Mouse (Mus musculus): ENCODE data around the gene Gm2237. TPM values are rescaled to one million over a fixed set of nuclear protein-coding genes. Genes with fewer than 3 reads are reported as not detected.

Gm2237 gene
- polyA plus RNA-seq (2014; fragmentation: Illumina TruSeq; extraction: RNeasy Lipid Tissue Mini Kit (QIAGEN cat#74804); ENCODE audit: low replicate concordance) = 4.1 TPM

GRCm38 (mm10) chr14:19584804-19585667, at the start of gene Gm2237:
Gene Gm2237 (minus strand): TSS chr14:19585135.

DNA sequence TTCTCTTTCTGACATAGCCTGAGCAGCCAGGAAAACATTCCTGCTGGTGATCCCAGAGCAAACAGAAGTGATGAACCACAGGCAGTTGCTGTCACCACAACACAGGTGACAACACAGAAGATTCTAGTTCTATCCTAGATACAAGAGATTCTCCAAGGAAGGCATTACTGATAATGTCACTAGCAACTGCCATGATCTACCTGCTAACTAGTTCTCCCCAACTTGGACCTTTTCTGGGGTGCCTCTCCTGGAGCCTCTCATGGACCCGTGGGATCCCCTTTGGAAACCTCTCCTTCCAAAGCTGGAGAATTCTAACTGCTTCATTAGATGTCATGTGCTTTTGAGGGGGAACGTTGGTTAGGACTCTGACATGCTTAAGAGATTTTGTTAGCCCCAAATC, 17.5 kb upstream of the Gm2237 start, which contains the start of gene Gm5458:
Gm5458 (minus strand) TSS at position 101 of the 400 bp plus-strand sequence.

DNA sequence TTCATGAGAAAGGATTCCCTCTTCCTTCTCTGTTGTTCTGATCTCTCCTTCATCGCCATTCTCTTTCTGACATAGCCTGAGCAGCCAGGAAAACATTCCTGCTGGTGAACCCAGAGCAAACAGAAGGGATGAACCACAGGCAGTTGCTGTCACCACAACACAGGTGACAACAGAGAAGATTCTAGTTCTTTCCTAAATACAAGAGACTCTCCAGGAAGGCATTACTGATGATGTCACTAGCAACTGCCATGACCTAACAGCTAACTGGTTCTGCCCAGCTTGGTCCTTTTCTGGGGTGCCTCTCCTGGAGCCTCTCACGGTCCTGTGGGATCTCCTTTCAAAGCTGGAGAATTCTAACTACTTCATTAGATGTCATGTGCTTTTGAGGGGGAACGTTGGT, 35.1 kb downstream of the Gm2237 start, which contains the start of gene Gm2244:
Gm2244 (minus strand) TSS at position 101 of the 400 bp plus-strand sequence.

Other genes starting within 250 kb of the Gm2237 start
- gene Gm21738, start 166.2 kb downstream of the Gm2237 start, polyA plus RNA-seq (2014; fragmentation: Illumina TruSeq; extraction: RNeasy Lipid Tissue Mini Kit (QIAGEN cat#74804); ENCODE audit: low replicate concordance) = not detected
- gene Gm2244, start 35.2 kb downstream of the Gm2237 start, polyA plus RNA-seq (2014; fragmentation: Illumina TruSeq; extraction: RNeasy Lipid Tissue Mini Kit (QIAGEN cat#74804); ENCODE audit: low replicate concordance) = not detected
- gene Gm5458, start 17.4 kb upstream of the Gm2237 start, polyA plus RNA-seq (2014; fragmentation: Illumina TruSeq; extraction: RNeasy Lipid Tissue Mini Kit (QIAGEN cat#74804); ENCODE audit: low replicate concordance) = not detected
- gene Nid2, start 166.1 kb upstream of the Gm2237 start, polyA plus RNA-seq (2014; fragmentation: Illumina TruSeq; extraction: RNeasy Lipid Tissue Mini Kit (QIAGEN cat#74804); ENCODE audit: low replicate concordance) = 9.4 TPM
- 284 TPM for gene Rtraf, start 238.7 kb upstream of the Gm2237 start, polyA plus RNA-seq (2014; fragmentation: Illumina TruSeq; extraction: RNeasy Lipid Tissue Mini Kit (QIAGEN cat#74804); ENCODE audit: low replicate concordance)

Measured in small intestine, adult 10 weeks (tissue).